Mouse (Mus musculus) forebrain, embryonic 11.5 days (tissue): ENCODE data around the gene Lrrfip2. TPM values are rescaled to one million over a fixed set of nuclear protein-coding genes. Genes with fewer than 3 reads are reported as not detected.

Source experiments
- ATAC-seq: fragments of 200-750 bp; cut with Nextera tagmentation; replicated peaks from 2 replicates; pipeline ENCODE4 v1.8.0; 2017; ENCODE audit warnings: moderate TSS enrichment; ENCODE audit not compliant: low FRiP score
- DNase-seq: peaks from one replicate; pipeline ENCODE4 v3.0.0-alpha.2; 2017; ENCODE audit warnings: low spot score
- H3K27ac ChIP-seq: fragments of 300-500 bp; sonication (generic); 2 replicates; pipeline ENCODE4 v1.5.1; 2014; ENCODE audit warnings: low read depth, low read length
- H3K27me3 ChIP-seq: fragments of 300-500 bp; sonication (generic); 2 replicates; pipeline ENCODE4 v1.6.1; 2014; ENCODE audit warnings: mild to moderate bottlenecking, low read length, mixed read lengths; ENCODE audit not compliant: control insufficient read depth, insufficient read depth
- H3K36me3 ChIP-seq: fragments of 300-500 bp; sonication (generic); 2 replicates; pipeline ENCODE4 v1.6.1; 2014; ENCODE audit warnings: mild to moderate bottlenecking, low read length, moderate library complexity, mixed read lengths; ENCODE audit not compliant: control insufficient read depth, insufficient read depth
- H3K4me1 ChIP-seq: fragments of 300-500 bp; sonication (generic); replicated peaks from 2 replicates; pipeline ENCODE4 v1.6.1; 2014; ENCODE audit warnings: low read length, mixed read lengths; ENCODE audit not compliant: control insufficient read depth, insufficient read depth
- H3K4me2 ChIP-seq: fragments of 300-500 bp; sonication (generic); 2 replicates; pipeline ENCODE4 v1.6.1; 2014; ENCODE audit warnings: low read depth, mild to moderate bottlenecking, low read length, moderate library complexity, mixed read lengths; ENCODE audit not compliant: severe bottlenecking
- H3K4me3 ChIP-seq: fragments of 300-500 bp; sonication (generic); 2 replicates; pipeline ENCODE4 v1.5.1; 2014; ENCODE audit warnings: low read depth, low read length
- H3K9ac ChIP-seq: fragments of 300-500 bp; sonication (generic); 2 replicates; pipeline ENCODE4 v1.6.1; 2014; ENCODE audit warnings: low read length
- H3K9me3 ChIP-seq: fragments of 300-500 bp; sonication (generic); 2 replicates; pipeline ENCODE4 v1.6.1; 2016; ENCODE audit warnings: low read length, mixed read lengths; ENCODE audit not compliant: control insufficient read depth
- WGBS: fragments of 180-500 bp; shearing (Covaris S2); extraction: QIAGEN DNeasy Blood & Tissue Kit; methylation state at CpG from one replicate; pipeline ENCODE4 v1.1.7; 2014; 5-methylcytosine and 5-hydroxymethylcytosine counted together
- polyA plus RNA-seq: library from polyadenylated mRNA; unstranded; fragments of >200 nt; fragmentation: Nextera tagmentation; extraction: Ambion mirVana; gene quantifications from 2 replicates; pipeline ENCODE4 v1.2.1, GENCODE M21; 2014

Gene Lrrfip2
- polyA plus RNA-seq, 1 experiment from 2014 or later = 44.3 TPM

- Histone ChIP-seq H3K9ac (no peak overlapping the region), H3K4me3 (no peak overlapping the region), H3K27me3 (no peaks in the 10 kb centered on the region), H3K9me3 (no peaks in the 10 kb centered on the region), H3K4me2 (no peak overlapping the region), H3K4me1 (no peaks in the 10 kb centered on the region), H3K36me3 (peaks cover 3% of the 10 kb centered on the region; the same call in 1 of the 2 replicates), H3K27ac (no peak overlapping the region)
- DNase-seq (no peak), ATAC-seq (no peak)
- 85% methylated on average over 7 of the region's 7 CpGs for WGBS
Measured at GRCm38 (mm10) chr9:111252161-111252869, 134.9 kb downstream of the Lrrfip2 start.

DNA sequence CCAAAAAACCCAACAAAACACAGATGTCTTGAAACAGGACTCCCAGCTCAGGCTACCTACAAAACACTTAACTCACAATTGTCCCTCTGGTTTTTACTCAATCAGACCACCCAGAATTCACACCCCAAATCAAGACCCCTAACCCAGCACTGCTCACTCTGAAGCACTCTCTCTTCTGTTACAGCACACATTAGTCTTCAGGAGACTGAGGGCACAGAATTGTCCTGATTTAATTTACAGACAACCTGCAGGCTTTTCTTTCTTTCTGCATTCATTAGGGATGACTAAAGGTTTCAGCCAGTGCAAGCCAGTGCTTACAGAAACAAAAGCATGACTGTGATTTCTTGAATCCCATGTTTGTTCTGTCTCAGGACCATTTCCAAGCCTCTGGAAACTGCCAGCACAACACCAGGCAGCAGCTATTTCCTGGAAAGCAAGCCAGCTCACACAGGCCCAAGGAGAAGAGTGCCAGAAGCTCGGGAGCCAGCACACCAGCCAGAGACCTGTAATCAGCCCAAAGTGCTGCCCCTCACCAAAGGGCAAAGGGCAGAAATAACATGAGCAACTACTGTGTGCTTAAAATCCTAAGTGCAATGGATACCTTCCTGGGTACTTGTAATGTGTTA is 143.1 kb downstream of the Lrrfip2 start:
- Histone ChIP-seq H3K4me2 (no peak overlapping the region), H3K36me3 (no peaks in the 10 kb centered on the region), H3K27ac (no peak overlapping the region), H3K9ac (no peak overlapping the region), H3K9me3 (no peaks in the 10 kb centered on the region), H3K4me3 (no peak overlapping the region), H3K4me1 (no peaks in the 10 kb centered on the region), H3K27me3 (no peaks in the 10 kb centered on the region)
- no peak for ATAC-seq
- no peak for DNase-seq
- 56% methylated on average over 1 of the region's 1 CpGs for WGBS

GRCm38 (mm10) chr9:111261356-111261755 is 144.0 kb downstream of the Lrrfip2 start:
- no peak overlapping the region for H3K9ac ChIP-seq
- H3K27ac ChIP-seq = no peak overlapping the region
- H3K4me3 ChIP-seq = no peak overlapping the region
- ATAC-seq = no peak
- no peaks in the 10 kb centered on the region for H3K9me3 ChIP-seq
- H3K4me1 ChIP-seq = no peaks in the 10 kb centered on the region
- no peaks in the 10 kb centered on the region for H3K27me3 ChIP-seq
- DNase-seq = no peak
- 96% methylated on average over 4 of the region's 4 CpGs for whole genome bisulfite sequencing
- no peaks in the 10 kb centered on the region for H3K36me3 ChIP-seq
- H3K4me2 ChIP-seq = no peak overlapping the region

- no peak for DNase-seq
- H3K9me3 ChIP-seq = no peaks in the 10 kb centered on the region
- H3K27ac ChIP-seq = no peak overlapping the region
- H3K27me3 ChIP-seq = no peaks in the 10 kb centered on the region
- 96% methylated on average over 2 of the region's 2 CpGs for WGBS
- no peak overlapping the region for H3K4me3 ChIP-seq
- H3K4me2 ChIP-seq = no peak overlapping the region
- ATAC-seq = no peak
- no peaks in the 10 kb centered on the region; the same call in 1 of the 2 replicates for H3K36me3 ChIP-seq
- 0 out of 2 replicates have a peak, but pooled peaks cover under 1% of the 10 kb centered on the region for H3K4me1 ChIP-seq
- no peak overlapping the region for H3K9ac ChIP-seq
Measured at GRCm38 (mm10) chr9:111267998-111268397, 150.6 kb downstream of the Lrrfip2 start.

DNA sequence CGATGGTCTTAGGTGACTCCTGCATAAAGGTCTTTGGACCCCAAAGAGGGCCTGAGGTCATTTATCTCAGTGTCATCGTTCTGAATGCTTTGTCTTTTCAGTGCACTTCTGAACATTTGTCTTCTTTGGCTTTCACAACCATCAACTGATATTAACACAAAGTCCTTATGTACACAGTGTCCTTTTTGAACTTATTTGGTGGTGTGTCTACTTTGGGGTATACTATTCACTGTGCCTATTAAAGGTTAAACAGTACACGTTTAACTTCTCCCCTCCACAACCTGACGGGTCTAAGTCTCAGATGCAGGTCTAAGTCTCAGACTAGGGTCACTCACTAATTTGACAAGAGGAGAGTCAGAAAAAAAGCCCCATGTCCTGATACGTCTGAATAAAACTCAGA is 153.2 kb downstream of the Lrrfip2 start:
- WGBS = 15% methylated on average over 5 of the region's 5 CpGs
- H3K4me3 ChIP-seq = peak overlapping the region; percentile 83

GRCm38 (mm10) chr9:111271056-111271433 is 153.7 kb downstream of the Lrrfip2 start:
- peak overlapping the region; percentile 83 for H3K4me3 ChIP-seq
- H3K4me1 ChIP-seq = peaks cover 10% of the 10 kb centered on the region; the same call in 1 of the 2 replicates
- DNase-seq (no peak), ATAC-seq (peak; percentile 73)
- H3K4me2 ChIP-seq = peak overlapping the region; percentile 65
- no peaks in the 10 kb centered on the region; the same call in 1 of the 2 replicates for H3K36me3 ChIP-seq
- under 1% methylated on average over 32 of the region's 32 CpGs for whole genome bisulfite sequencing
- H3K27ac ChIP-seq = peak overlapping the region; percentile 90
- no peaks in the 10 kb centered on the region for H3K9me3 ChIP-seq
- peak overlapping the region; percentile 89 for H3K9ac ChIP-seq
- H3K27me3 ChIP-seq = no peaks in the 10 kb centered on the region

More for the DNA sequence above, 153.2 kb downstream of the Lrrfip2 start:
- DNase-seq = no peak
- Histone ChIP-seq H3K4me1 (peaks cover 10% of the 10 kb centered on the region; the same call in 1 of the 2 replicates), H3K36me3 (no peaks in the 10 kb centered on the region; the same call in 1 of the 2 replicates), H3K4me2 (peak overlapping the region; percentile 65), H3K27ac (peak overlapping the region; percentile 90; the same call in 1 of the 2 replicates), H3K9me3 (no peaks in the 10 kb centered on the region), H3K9ac (peak overlapping the region; percentile 89), H3K27me3 (no peaks in the 10 kb centered on the region)
- no peak for ATAC-seq

GRCm38 (mm10) chr9:111271434-111272160 is 154.2 kb downstream of the Lrrfip2 start, which contains the start of the genes Mlh1 and Epm2aip1:
Gene Mlh1, minus strand, starts transcription at chr9:111271791.
Gene Epm2aip1, plus strand, starts transcription at chr9:111271929.
- peak within 1 kb of the TSS; percentile 83 for H3K4me3 ChIP-seq
- peaks cover 10% of the 10 kb centered on the region; the same call in 1 of the 2 replicates for H3K4me1 ChIP-seq
- ATAC-seq = peak; percentile 100
- under 1% methylated on average over 64 of the region's 64 CpGs for WGBS
- DNase-seq = peak; percentile 98
- H3K27ac ChIP-seq = peak within 1 kb of the TSS; percentile 90
- H3K9ac ChIP-seq = peak within 1 kb of the TSS; percentile 89
- H3K9me3 ChIP-seq = no peaks in the 10 kb centered on the region
- no peaks in the 10 kb centered on the region; the same call in 1 of the 2 replicates for H3K36me3 ChIP-seq
- peak within 1 kb of the TSS; percentile 80 for H3K4me2 ChIP-seq
- H3K27me3 ChIP-seq = no peaks in the 10 kb centered on the region

DNA sequence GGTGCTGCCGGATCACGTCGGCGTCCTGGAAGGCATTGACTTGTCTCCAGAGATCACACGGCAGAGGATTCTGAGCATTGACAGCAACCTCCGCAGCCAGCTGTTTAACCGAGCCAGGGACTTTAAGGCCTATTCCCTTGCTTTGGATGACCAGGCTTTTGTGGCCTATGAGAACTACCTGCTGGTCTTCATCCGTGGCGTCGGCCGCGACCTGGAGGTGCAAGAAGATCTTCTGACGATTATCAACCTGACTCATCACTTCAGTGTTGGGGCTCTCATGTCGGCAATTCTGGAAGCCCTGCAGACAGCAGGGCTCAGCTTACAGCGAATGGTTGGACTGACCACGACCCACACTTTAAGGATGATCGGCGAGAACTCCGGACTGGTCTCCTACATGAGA is 155.0 kb downstream of the Lrrfip2 start:
- no peaks in the 10 kb centered on the region; the same call in 1 of the 2 replicates for H3K36me3 ChIP-seq
- WGBS = 17% methylated on average over 19 of the region's 19 CpGs
- H3K9me3 ChIP-seq = no peaks in the 10 kb centered on the region
- ATAC-seq (no peak), DNase-seq (no peak)
- no peaks in the 10 kb centered on the region for H3K27me3 ChIP-seq
- peak overlapping the region; percentile 87 for H3K27ac ChIP-seq
- H3K4me1 ChIP-seq = peaks cover 10% of the 10 kb centered on the region; the same call in 1 of the 2 replicates
- peak overlapping the region; percentile 83 for H3K4me3 ChIP-seq
- H3K4me2 ChIP-seq = peak overlapping the region; percentile 80
- peak overlapping the region; percentile 75 for H3K9ac ChIP-seq
